Mouse (Mus musculus): ENCODE data around the gene Cyp3a11.

DNA sequence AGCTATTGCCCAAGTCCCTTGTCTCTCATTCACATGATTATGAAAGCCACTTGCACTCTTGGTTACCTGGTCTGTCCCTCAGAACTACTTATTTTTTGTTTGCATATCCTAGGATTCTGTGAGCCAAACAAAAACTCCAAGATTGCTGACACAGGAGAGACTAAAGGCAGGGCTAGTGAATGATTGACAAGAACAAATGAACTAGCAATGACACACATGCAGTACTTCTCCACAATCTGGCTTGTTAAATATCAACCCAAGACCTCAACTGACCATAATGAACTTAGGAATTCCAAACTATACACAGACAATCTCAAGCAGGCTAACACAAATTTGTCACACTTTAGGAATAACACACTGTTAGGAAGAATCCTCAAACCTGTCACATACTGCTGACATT is 32.0 kb upstream of the Cyp3a11 start:
- TF ChIP-seq CTCF (IDR thresholded peaks at IDR 0.05; ENCODE audit: extremely low read depth, insufficient read depth, low read length) (no peak), POLR2A (IDR thresholded peaks at IDR 0.05; ENCODE audit: extremely low read depth, insufficient read depth, low read length) (no peak)
